Mouse (Mus musculus) MEL (cell line): ENCODE data around the gene Usp18.

Experiments used
- CTCF ChIP-seq, 3 experiments: IDR thresholded peaks in 2 of 3; conservative IDR thresholded peaks in 1 of 3; 2 replicates each; pipeline ENCODE4 v1.5.1; 2011 to 2012; ENCODE audit warnings: low read length in 3 of 3, low read depth in 2 of 3, mild to moderate bottlenecking in 2 of 3, improper control_type of control experiment in 1 of 3, inconsistent platforms in 1 of 3, mixed read lengths in 1 of 3, moderate library complexity in 1 of 3; ENCODE audit not compliant: control insufficient read depth in 1 of 3, insufficient read depth in 1 of 3, poor library complexity in 1 of 3, severe bottlenecking in 1 of 3
- EP300 ChIP-seq, 2 experiments: IDR thresholded peaks; 2 replicates each; pipeline ENCODE4 v1.6.1; 2011; ENCODE audit warnings: improper control_type of control experiment in 2 of 2, low read length in 2 of 2, low read depth in 1 of 2, mild to moderate bottlenecking in 1 of 2
- POLR2A ChIP-seq, 2 experiments: IDR thresholded peaks; 2 replicates each; pipeline ENCODE4 v1.6.1; 2011 to 2012; ENCODE audit warnings: low read length in 2 of 2, mild to moderate bottlenecking in 2 of 2, control low read depth in 1 of 2, improper control_type of control experiment in 1 of 2, low read depth in 1 of 2, moderate library complexity in 1 of 2; ENCODE audit not compliant: control insufficient read depth in 1 of 2, insufficient read depth in 1 of 2, poor library complexity in 1 of 2
- POLR2AphosphoS5 ChIP-seq: IDR thresholded peaks from 2 replicates; pipeline ENCODE4 v1.6.1; 2012; ENCODE audit warnings: low read depth, borderline replicate concordance, mild to moderate bottlenecking, inconsistent platforms, low read length, moderate library complexity, mixed read lengths
- SMC3 ChIP-seq: IDR thresholded peaks from 2 replicates; pipeline ENCODE4 v1.6.1; 2011; ENCODE audit warnings: low read depth, low read length, improper control_type of control experiment
- USF1 ChIP-seq: IDR thresholded peaks from 2 replicates; pipeline ENCODE4 v1.6.1; 2014; ENCODE audit warnings: low read depth, mild to moderate bottlenecking, inconsistent platforms, low read length, improper control_type of control experiment, moderate library complexity

GRCm38 (mm10) chr6:121270156-121270555 lies 24.4 kb downstream of the Usp18 start:
- TF ChIP-seq CTCF (IDR thresholded peaks at IDR 0.05 in 2 of 3, conservative IDR thresholded peaks at IDR 0.05 in 1 of 3; ENCODE audit: control insufficient read depth in 1 of 3, insufficient read depth in 1 of 3, low read depth in 2 of 3, low read length in 3 of 3, poor library complexity in 1 of 3, severe bottlenecking in 1 of 3) = no peak
- no peak for TF ChIP-seq POLR2A (IDR thresholded peaks at IDR 0.05; ENCODE audit: control insufficient read depth in 1 of 2, insufficient read depth in 1 of 2, low read depth in 1 of 2, low read length in 2 of 2, poor library complexity in 1 of 2)
- no peak for TF ChIP-seq EP300 (IDR thresholded peaks at IDR 0.05; ENCODE audit: low read depth in 1 of 2, low read length in 2 of 2)
- no peak for TF ChIP-seq POLR2AphosphoS5
- TF ChIP-seq USF1 = no peak
- no peak for TF ChIP-seq SMC3
